ENCODE assay signal across 21 mouse cellular contexts in genomic region chr15:88920065-88920464, GRCm38 (mm10). TPM values are rescaled to one million over a fixed set of nuclear protein-coding genes. Genes with fewer than 3 reads are reported as not detected.
DNase-seq lines count a peak whose midpoint lies in the region; ATAC-seq and TF ChIP-seq lines count a peak whose summit lies in the region.
"Had no signal": no experiment of that assay in that cellular context is flagged by ENCODE, and none has a peak within 500 bp of the region (broad histone marks: within the 10 kb centered on the region; RNA-seq: fewer than 3 reads in every experiment).

No protein-coding gene starts in this region.

- no peak for TF ChIP-seq EP300 in liver, postnatal 0 days (IDR thresholded peaks at IDR 0.05; ENCODE audit: low read depth)

- H3K4me1 ChIP-seq in limb, embryonic 13.5 days: no peaks in the 10 kb centered on the region
- no peaks in the 10 kb centered on the region for H3K4me1 ChIP-seq in limb, embryonic 10.5 days
- H3K4me1 ChIP-seq in liver, postnatal 0 days (ENCODE audit: insufficient read depth): 0 out of 2 replicates have a peak, but pooled peaks cover 4% of the 10 kb centered on the region
- H3K4me1 ChIP-seq in liver, embryonic 11.5 days (replicated peaks; ENCODE audit: control insufficient read depth, insufficient read depth, low read length): no peaks in the 10 kb centered on the region
- H3K4me1 ChIP-seq: embryonic facial prominence, embryonic 13.5 days; embryonic facial prominence, embryonic 15.5 days; forebrain, embryonic 10.5 days; forebrain, embryonic 12.5 days had no signal

- 89% methylated on average over 1 of the region's 1 CpGs for WGBS in limb, embryonic 13.5 days
- 95% methylated on average over 1 of the region's 1 CpGs for WGBS in limb, embryonic 10.5 days
- 80% methylated on average over 1 of the region's 1 CpGs for WGBS in liver, postnatal 0 days (ENCODE audit: insufficient replicate concordance)
- 85% methylated on average over 1 of the region's 1 CpGs for WGBS in liver, embryonic 11.5 days

- no peak overlapping the region for H3K27ac ChIP-seq in limb, embryonic 13.5 days
- no peak overlapping the region for H3K27ac ChIP-seq in limb, embryonic 10.5 days
- H3K27ac ChIP-seq in liver, postnatal 0 days (ENCODE audit: low read depth): peak overlapping the region; percentile 70
- H3K27ac ChIP-seq in liver, embryonic 11.5 days (ENCODE audit: low read depth, low read length): no peak overlapping the region
- H3K27ac ChIP-seq: embryonic facial prominence, embryonic 13.5 days; embryonic facial prominence, embryonic 15.5 days; forebrain, embryonic 10.5 days; forebrain, embryonic 12.5 days had no signal

- no peak for DNase-seq in limb, embryonic 10.5 days (ENCODE audit: low spot score)
- no peak for DNase-seq in liver, postnatal 0 days
- DNase-seq in liver, embryonic 11.5 days (ENCODE audit: low spot score): no peak
- DNase-seq: cerebellum, adult 11 months; cerebellum, adult 18-20 months; cerebellum, adult 8-10 months; cerebellum, adult 9-11 months; cerebellum, postnatal 14 days; cerebellum, postnatal 36 days; embryo, embryonic 11 days had no signal

- H3K36me3 ChIP-seq in limb, embryonic 13.5 days: no peaks in the 10 kb centered on the region
- no peaks in the 10 kb centered on the region for H3K36me3 ChIP-seq in limb, embryonic 10.5 days
- no peaks in the 10 kb centered on the region for H3K36me3 ChIP-seq in liver, postnatal 0 days (replicated peaks; ENCODE audit: insufficient read depth, low read length)
- H3K36me3 ChIP-seq in liver, embryonic 11.5 days (ENCODE audit: control insufficient read depth, insufficient read depth, low read length): no peaks in the 10 kb centered on the region
- H3K36me3 ChIP-seq: embryonic facial prominence, embryonic 13.5 days; embryonic facial prominence, embryonic 15.5 days; forebrain, embryonic 10.5 days; forebrain, embryonic 12.5 days had no signal

- H3K4me3 ChIP-seq in limb, embryonic 13.5 days: no peak overlapping the region
- H3K4me3 ChIP-seq in limb, embryonic 10.5 days: no peak overlapping the region
- no peak overlapping the region for H3K4me3 ChIP-seq in liver, postnatal 0 days (ENCODE audit: low read depth, low read length)
- no peak overlapping the region for H3K4me3 ChIP-seq in liver, embryonic 11.5 days (ENCODE audit: low read depth, low read length)
- H3K4me3 ChIP-seq: embryonic facial prominence, embryonic 13.5 days; embryonic facial prominence, embryonic 15.5 days; erythroblast, embryonic 14.5 days; forebrain, embryonic 10.5 days; forebrain, embryonic 12.5 days had no signal

- H3K9me3 ChIP-seq in limb, embryonic 13.5 days: no peaks in the 10 kb centered on the region
- H3K9me3 ChIP-seq in limb, embryonic 10.5 days (replicated peaks): no peaks in the 10 kb centered on the region
- no peaks in the 10 kb centered on the region for H3K9me3 ChIP-seq in liver, postnatal 0 days (ENCODE audit: low read length)
- H3K9me3 ChIP-seq in liver, embryonic 11.5 days (ENCODE audit: control insufficient read depth, low read length): no peaks in the 10 kb centered on the region
- H3K9me3 ChIP-seq: embryonic facial prominence, embryonic 13.5 days; embryonic facial prominence, embryonic 15.5 days; forebrain, embryonic 10.5 days; forebrain, embryonic 12.5 days had no signal

- H3K27me3 ChIP-seq in limb, embryonic 13.5 days: no peaks in the 10 kb centered on the region
- H3K27me3 ChIP-seq in limb, embryonic 10.5 days (ENCODE audit: low read depth, poor library complexity, severe bottlenecking): no peaks in the 10 kb centered on the region
- H3K27me3 ChIP-seq in liver, postnatal 0 days (ENCODE audit: insufficient read depth, low read length): no peaks in the 10 kb centered on the region
- H3K27me3 ChIP-seq in liver, embryonic 11.5 days (replicated peaks; ENCODE audit: control insufficient read depth, insufficient read depth, low read length): no peaks in the 10 kb centered on the region
- H3K27me3 ChIP-seq: embryonic facial prominence, embryonic 13.5 days; embryonic facial prominence, embryonic 15.5 days; forebrain, embryonic 12.5 days had no signal

- H3K4me2 ChIP-seq in limb, embryonic 13.5 days (replicated peaks): no peak overlapping the region
- no peak overlapping the region for H3K4me2 ChIP-seq in liver, postnatal 0 days (ENCODE audit: low read depth, low read length)
- H3K4me2 ChIP-seq in liver, embryonic 11.5 days: no peak overlapping the region
- H3K4me2 ChIP-seq: embryonic facial prominence, embryonic 13.5 days; embryonic facial prominence, embryonic 15.5 days; forebrain, embryonic 12.5 days had no signal

- TF ChIP-seq CTCF in liver, postnatal 0 days (IDR thresholded peaks at IDR 0.05; ENCODE audit: low read depth): no peak

- no peak for ATAC-seq in limb, embryonic 13.5 days (ENCODE audit: low FRiP score, low read depth)
- 0 out of 2 replicates have a peak, but pooled peaks have one; percentile 5 for ATAC-seq in liver, postnatal 0 days
- ATAC-seq in liver, embryonic 11.5 days (replicated peaks; ENCODE audit: low FRiP score): no peak
- ATAC-seq: forebrain, embryonic 14.5 days; forebrain, embryonic 16.5 days had no signal

- H3K9ac ChIP-seq in limb, embryonic 13.5 days: 0 out of 2 replicates have a peak overlapping the region, but pooled peaks have one; percentile 25
- no peak overlapping the region for H3K9ac ChIP-seq in liver, postnatal 0 days (replicated peaks)
- no peak overlapping the region for H3K9ac ChIP-seq in liver, embryonic 11.5 days (ENCODE audit: low read depth, low read length)
- H3K9ac ChIP-seq: embryonic facial prominence, embryonic 13.5 days; embryonic facial prominence, embryonic 15.5 days; forebrain, embryonic 12.5 days had no signal

RNA-seq across cellular contexts. Expression of gene Ttll8, which starts 34.2 kb away (rescaled TPM):
- not detected in 2 replicates for polyA plus RNA-seq in limb, embryonic 13.5 days (2015; fragmentation: Nextera tagmentation; extraction: Ambion mirVana)
- not detected in 2 replicates for polyA plus RNA-seq in limb, embryonic 10.5 days (2016; fragmentation: Nextera tagmentation; extraction: Ambion mirVana)
- polyA plus RNA-seq in liver, postnatal 0 days (2015; fragmentation: Nextera tagmentation; extraction: Ambion mirVana): not detected in 2 replicates
- not detected in 2 replicates for polyA plus RNA-seq in liver, embryonic 11.5 days (2014; fragmentation: Nextera tagmentation; extraction: Ambion mirVana)
- polyA plus RNA-seq: adrenal gland, adult 2 months; C2C12; embryonic facial prominence, embryonic 11.5 days; embryonic facial prominence, embryonic 13.5 days; erythroblast, embryonic 14.5 days; forebrain, embryonic 10.5 days had no signal

RNA-seq across cellular contexts. Expression of gene Pim3, which starts 58.1 kb away (rescaled TPM):
- polyA plus RNA-seq in limb, embryonic 13.5 days (2015; fragmentation: Nextera tagmentation; extraction: Ambion mirVana): 50.7 and 52.2 TPM in 2 replicates
- polyA plus RNA-seq in limb, embryonic 10.5 days (2016; fragmentation: Nextera tagmentation; extraction: Ambion mirVana): 46.6 and 48.2 TPM in 2 replicates
- 18.4 and 34.2 TPM in 2 replicates for polyA plus RNA-seq in liver, postnatal 0 days (2015; fragmentation: Nextera tagmentation; extraction: Ambion mirVana)
- polyA plus RNA-seq in liver, embryonic 11.5 days (2014; fragmentation: Nextera tagmentation; extraction: Ambion mirVana): 34.0 and 35.9 TPM in 2 replicates

RNA-seq across cellular contexts. Expression of gene Mlc1, which starts 58.7 kb away (rescaled TPM):
- 0.13 and 0.15 TPM in 2 replicates for polyA plus RNA-seq in limb, embryonic 13.5 days (2015; fragmentation: Nextera tagmentation; extraction: Ambion mirVana)
- polyA plus RNA-seq in limb, embryonic 10.5 days (2016; fragmentation: Nextera tagmentation; extraction: Ambion mirVana): not detected in 2 replicates
- polyA plus RNA-seq in liver, postnatal 0 days (2015; fragmentation: Nextera tagmentation; extraction: Ambion mirVana): not detected in 2 replicates
- not detected in 2 replicates for polyA plus RNA-seq in liver, embryonic 11.5 days (2014; fragmentation: Nextera tagmentation; extraction: Ambion mirVana)
- polyA plus RNA-seq: adrenal gland, adult 2 months; embryonic facial prominence, embryonic 15.5 days; erythroblast, embryonic 14.5 days had no signal
